Mouse (Mus musculus) intestine, postnatal 0 days (tissue): Measurements from ENCODE around the gene Phf21a. TPM values are rescaled to one million over a fixed set of nuclear protein-coding genes. Genes with fewer than 3 reads are reported as not detected.

ENCODE experiments used
- ATAC-seq: fragments of 200-750 bp; cut with Nextera tagmentation; 2 replicates; pipeline ENCODE4 v1.8.0; 2017; ENCODE audit warnings: mild to moderate bottlenecking, moderate TSS enrichment, moderate library complexity
- H3K27ac ChIP-seq: fragments of 300-500 bp; sonication (generic); 2 replicates; pipeline ENCODE4 v1.5.1; 2014; ENCODE audit warnings: mild to moderate bottlenecking, low read depth, low read length, moderate library complexity
- H3K27me3 ChIP-seq: fragments of 300-500 bp; sonication (generic); replicated peaks from 2 replicates; pipeline ENCODE4 v1.6.1; 2014; ENCODE audit warnings: low read length, mixed read lengths; ENCODE audit not compliant: control insufficient read depth, insufficient read depth
- H3K36me3 ChIP-seq: fragments of 300-500 bp; sonication (generic); 2 replicates; pipeline ENCODE4 v1.6.1; 2014; ENCODE audit warnings: mild to moderate bottlenecking, moderate library complexity; ENCODE audit not compliant: control insufficient read depth, insufficient read depth
- H3K4me1 ChIP-seq: fragments of 300-500 bp; sonication (generic); replicated peaks from 2 replicates; pipeline ENCODE4 v1.6.1; 2014; ENCODE audit warnings: antibody characterized with exemption, low read length, mixed read lengths; ENCODE audit not compliant: control insufficient read depth, insufficient read depth
- H3K4me2 ChIP-seq: fragments of 300-500 bp; sonication (generic); replicated peaks from 2 replicates; pipeline ENCODE4 v1.6.1; 2014; ENCODE audit warnings: low read depth, mild to moderate bottlenecking, moderate library complexity
- H3K4me3 ChIP-seq: fragments of 300-500 bp; sonication (generic); 2 replicates; pipeline ENCODE4 v1.5.1; 2014; ENCODE audit warnings: low read depth, low read length
- H3K9ac ChIP-seq: fragments of 300-500 bp; sonication (generic); 2 replicates; pipeline ENCODE4 v1.6.1; 2014; ENCODE audit warnings: mild to moderate bottlenecking, low read depth, low read length
- H3K9me3 ChIP-seq: fragments of 300-500 bp; sonication (generic); 2 replicates; pipeline ENCODE4 v1.6.1; 2016; ENCODE audit warnings: mixed run types; ENCODE audit not compliant: control insufficient read depth
- CTCF ChIP-seq: sonication (generic); IDR thresholded peaks from 2 replicates; pipeline ENCODE4 v1.5.1; 2016; ENCODE audit warnings: low read depth, mild to moderate bottlenecking, control low read depth, antibody characterized with exemption, moderate library complexity
- WGBS: fragments of 180-500 bp; shearing (Covaris S2); extraction: QIAGEN DNeasy Blood & Tissue Kit; methylation state at CpG from one replicate; pipeline ENCODE4 v1.1.7; 2014; 5-methylcytosine and 5-hydroxymethylcytosine counted together
- polyA plus RNA-seq: library from polyadenylated mRNA; unstranded; fragments of >200 nt; fragmentation: Nextera tagmentation; extraction: Ambion mirVana; gene quantifications from 2 replicates; pipeline ENCODE4 v1.2.1, GENCODE M21; 2015

The Phf21a gene
- polyA plus RNA-seq, 1 experiment from 2014 or later, result 7.4 TPM

DNA sequence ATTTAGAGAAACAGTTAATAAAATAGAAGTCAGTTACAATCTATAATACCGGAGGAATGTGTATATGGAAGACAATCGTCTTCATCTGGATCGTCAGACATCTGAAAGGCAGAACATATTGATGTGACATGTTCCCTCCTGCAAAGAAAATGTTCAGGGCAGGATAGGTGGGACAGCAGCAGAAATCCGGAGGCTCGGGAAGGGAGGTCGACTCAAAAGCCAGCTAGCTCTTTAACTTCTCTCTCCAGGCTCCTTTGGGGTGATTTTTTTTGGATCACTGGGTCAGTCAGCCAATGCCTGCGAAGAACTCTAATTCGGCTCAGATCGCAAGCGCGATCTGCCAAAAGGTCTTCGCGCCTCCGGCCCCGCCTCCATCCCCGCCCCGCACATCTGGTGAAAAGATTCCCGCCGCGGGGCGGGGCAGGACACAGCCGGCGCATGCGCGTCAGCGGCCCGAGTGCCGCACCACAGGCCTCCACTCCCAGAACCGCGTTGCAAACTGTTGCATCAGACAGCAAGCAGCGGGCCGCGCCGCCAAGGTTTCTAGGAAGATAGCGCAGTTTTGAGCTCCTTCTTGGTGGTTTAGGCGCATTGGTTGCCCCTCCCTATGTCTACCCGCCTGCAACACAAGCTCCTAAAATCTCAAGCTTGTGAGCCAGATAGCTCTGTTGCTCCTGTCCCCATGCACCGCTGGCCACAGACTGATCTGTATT lies 37.7 kb upstream of the Phf21a start:
- Histone ChIP-seq H3K27ac (peak overlapping the region; percentile 65; the same call in 1 of the 2 replicates), H3K27me3 (peaks cover 13% of the 10 kb centered on the region), H3K9me3 (no peaks in the 10 kb centered on the region), H3K4me3 (peak overlapping the region; percentile 26), H3K4me1 (peaks cover 4% of the 10 kb centered on the region; the same call in 1 of the 2 replicates), H3K4me2 (peak overlapping the region; percentile 72), H3K36me3 (no peaks in the 10 kb centered on the region), H3K9ac (peak overlapping the region; percentile 52)
- peak; percentile 18; the same call in 1 of the 2 replicates for TF ChIP-seq CTCF
- WGBS, result 5% methylated on average over 38 of the region's 38 CpGs
- ATAC-seq, result peak; percentile 70

- Histone ChIP-seq H3K27ac (peak overlapping the region; percentile 65; the same call in 1 of the 2 replicates), H3K9me3 (no peaks in the 10 kb centered on the region), H3K36me3 (no peaks in the 10 kb centered on the region), H3K4me2 (peak overlapping the region; percentile 72), H3K4me1 (peaks cover 4% of the 10 kb centered on the region; the same call in 1 of the 2 replicates), H3K4me3 (peak overlapping the region; percentile 26), H3K9ac (peak overlapping the region; percentile 52), H3K27me3 (peaks cover 15% of the 10 kb centered on the region)
- peak; percentile 22; the same call in 1 of the 2 replicates for ATAC-seq
- 10% methylated on average over 14 of the region's 14 CpGs for WGBS
- peak; percentile 71 for TF ChIP-seq CTCF
These were observed 37.1 kb upstream of the Phf21a start for GRCm38 (mm10) chr2:92055831-92056236.

GRCm38 (mm10) chr2:92056760-92057159 lies 36.2 kb upstream of the Phf21a start:
- H3K4me1 ChIP-seq, result peaks cover 4% of the 10 kb centered on the region; the same call in 1 of the 2 replicates
- no peak overlapping the region for H3K27ac ChIP-seq
- H3K9ac ChIP-seq, result no peak overlapping the region
- H3K4me3 ChIP-seq, result no peak overlapping the region
- H3K9me3 ChIP-seq, result no peaks in the 10 kb centered on the region
- no peak overlapping the region for H3K4me2 ChIP-seq
- peaks cover 15% of the 10 kb centered on the region for H3K27me3 ChIP-seq
- H3K36me3 ChIP-seq, result no peaks in the 10 kb centered on the region
- ATAC-seq, result no peak
- 84% methylated on average over 13 of the region's 13 CpGs for WGBS
- TF ChIP-seq CTCF, result no peak

DNA sequence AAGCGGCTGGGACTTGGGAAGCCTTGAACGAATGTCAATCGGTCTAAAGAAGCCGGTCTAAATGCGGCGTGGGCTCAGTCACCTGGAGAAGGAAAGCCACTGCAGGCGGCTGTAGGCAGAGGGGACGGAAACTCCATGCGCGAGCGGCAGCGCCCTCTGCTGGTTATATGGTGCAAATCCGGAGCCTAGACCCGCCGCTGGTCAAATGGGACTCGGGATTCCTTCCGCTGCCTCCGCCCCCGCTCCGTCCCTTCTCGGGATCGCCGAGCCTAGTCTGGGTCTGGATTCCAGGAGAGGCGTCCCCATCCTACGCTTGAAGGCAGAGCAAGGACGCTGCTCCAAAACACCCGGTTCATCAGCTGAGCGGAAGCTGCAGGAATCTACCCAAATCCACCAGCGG lies 34.4 kb upstream of the Phf21a start:
- Histone ChIP-seq H3K27ac (no peak overlapping the region), H3K4me3 (peak overlapping the region; percentile 54), H3K9ac (no peak overlapping the region), H3K36me3 (no peaks in the 10 kb centered on the region), H3K4me1 (peaks cover 4% of the 10 kb centered on the region; the same call in 1 of the 2 replicates), H3K27me3 (peaks cover 15% of the 10 kb centered on the region), H3K9me3 (no peaks in the 10 kb centered on the region), H3K4me2 (peak overlapping the region; percentile 99)
- 1% methylated on average over 29 of the region's 29 CpGs for WGBS
- peak; percentile 98 for TF ChIP-seq CTCF
- peak; percentile 58; the same call in 1 of the 2 replicates for ATAC-seq

DNA sequence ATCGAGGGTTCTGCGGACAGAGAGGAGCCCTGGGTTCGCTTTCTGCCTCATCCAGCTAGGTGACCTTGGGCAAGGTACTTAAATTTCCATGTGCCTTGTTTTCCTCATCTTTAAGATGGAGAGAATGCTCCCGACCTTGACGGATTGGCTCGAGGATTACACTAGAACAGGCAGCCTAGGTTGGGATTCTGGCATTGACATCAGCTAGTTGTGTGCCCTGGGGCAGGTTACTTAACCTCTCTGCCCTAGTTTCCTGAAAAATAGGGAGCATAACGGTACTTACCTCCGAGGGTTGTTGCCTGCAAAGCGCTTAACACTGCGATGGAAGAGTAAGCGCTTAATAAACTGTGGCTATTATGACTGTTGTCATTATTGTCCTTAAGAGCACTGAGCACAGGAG lies 34.0 kb upstream of the Phf21a start:
- no peak for TF ChIP-seq CTCF
- Histone ChIP-seq H3K27me3 (peaks cover 15% of the 10 kb centered on the region), H3K9me3 (no peaks in the 10 kb centered on the region), H3K4me2 (peak overlapping the region; percentile 99), H3K36me3 (no peaks in the 10 kb centered on the region), H3K9ac (no peak overlapping the region), H3K4me3 (peak overlapping the region; percentile 54), H3K27ac (no peak overlapping the region), H3K4me1 (peaks cover 4% of the 10 kb centered on the region; the same call in 1 of the 2 replicates)
- ATAC-seq, result no peak
- 5% methylated on average over 11 of the region's 11 CpGs for WGBS

DNA sequence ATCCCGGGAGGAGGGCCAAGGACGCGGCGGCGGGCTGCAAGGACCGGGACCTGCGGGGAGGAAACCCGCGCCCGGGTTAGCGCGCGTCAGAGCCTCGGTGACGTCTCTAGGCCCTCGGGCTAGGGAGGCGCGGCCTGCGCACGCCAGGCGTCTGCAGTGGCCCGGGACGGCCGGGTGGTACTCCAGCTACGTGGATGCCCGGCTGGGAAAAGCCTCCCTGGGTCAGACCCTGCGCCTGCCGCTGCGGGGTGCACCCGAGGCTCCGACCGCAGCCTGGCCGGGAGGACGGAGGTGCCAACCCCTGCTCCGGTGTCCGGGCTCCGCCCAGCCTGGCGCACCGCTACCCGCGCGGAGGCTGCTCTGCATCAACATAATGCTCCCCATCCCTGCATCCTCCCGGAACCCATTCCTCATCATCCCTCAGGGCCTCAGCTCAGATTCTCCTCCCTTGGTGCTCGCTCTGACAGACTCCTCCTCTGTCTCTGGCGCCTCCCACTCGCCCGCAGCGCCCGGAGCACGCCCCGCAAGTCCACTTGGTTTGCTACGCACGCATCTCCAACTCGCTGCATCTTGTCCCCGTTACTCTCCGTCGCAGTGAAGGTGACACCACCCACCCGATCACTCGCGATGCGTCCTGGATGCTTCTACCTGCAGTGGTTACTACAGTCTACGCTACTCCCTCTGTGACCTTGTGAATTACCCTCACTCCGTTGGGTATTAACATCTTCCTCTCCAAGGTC lies 33.3 kb upstream of the Phf21a start:
- TF ChIP-seq CTCF, result no peak
- peak overlapping the region; percentile 54 for H3K4me3 ChIP-seq
- H3K27me3 ChIP-seq, result peaks cover 11% of the 10 kb centered on the region
- H3K9me3 ChIP-seq, result no peaks in the 10 kb centered on the region
- ATAC-seq, result peak; percentile 36
- no peaks in the 10 kb centered on the region for H3K36me3 ChIP-seq
- WGBS, result under 1% methylated on average over 60 of the region's 63 CpGs
- peak overlapping the region; percentile 99 for H3K4me2 ChIP-seq
- H3K9ac ChIP-seq, result peak overlapping the region; percentile 41
- no peak overlapping the region for H3K27ac ChIP-seq
- H3K4me1 ChIP-seq, result peaks cover 4% of the 10 kb centered on the region; the same call in 1 of the 2 replicates
